Mouse (Mus musculus): ENCODE data around the gene Dnajc4.

DNA sequence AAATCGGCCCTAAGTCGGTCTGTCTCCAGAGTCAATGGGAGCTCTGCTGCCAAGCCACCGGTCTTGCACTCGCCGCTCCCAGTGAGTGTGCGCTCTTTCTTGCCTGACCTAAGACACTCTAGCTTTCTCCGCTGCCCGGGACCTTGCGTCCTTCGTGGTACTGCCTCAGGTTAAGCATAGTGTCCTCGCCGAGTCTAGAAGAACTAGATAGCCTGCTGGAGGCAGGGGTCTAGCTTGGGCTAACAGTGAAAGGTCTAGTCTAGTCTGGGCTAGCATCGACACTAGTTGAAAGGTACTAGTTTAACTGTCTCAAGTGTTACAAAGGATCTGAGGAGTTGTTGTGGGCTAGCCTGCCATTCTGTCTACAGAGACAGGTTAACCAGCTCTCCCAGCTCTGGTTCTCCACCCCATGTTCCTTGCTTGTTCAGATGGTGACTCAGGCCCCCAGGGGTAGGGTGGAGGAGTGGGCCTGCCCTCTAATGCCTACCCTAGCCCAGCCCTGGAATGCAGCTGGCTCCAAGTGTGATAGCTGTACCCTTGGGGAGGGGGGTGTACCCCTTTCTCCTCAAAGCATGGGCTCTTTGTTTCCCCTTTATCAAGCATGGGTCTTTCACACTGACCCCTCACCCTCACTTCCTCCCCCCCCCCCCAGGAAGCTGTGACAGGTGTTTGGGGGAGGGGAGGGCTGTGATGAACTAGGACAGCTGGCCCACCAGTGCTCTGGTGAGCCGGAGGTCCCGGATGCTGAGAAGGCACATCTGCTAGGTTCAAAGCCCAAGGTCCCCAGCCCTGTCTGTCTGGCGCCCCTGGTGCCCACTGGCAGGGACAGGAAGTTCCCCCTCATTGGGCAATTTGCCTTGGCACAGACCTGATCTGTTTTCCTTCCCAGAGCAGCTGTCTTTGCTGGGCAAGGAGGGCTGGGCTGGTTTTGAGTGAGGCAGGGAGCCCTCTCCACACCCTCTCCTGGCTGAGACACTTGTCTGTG is 16.5 kb downstream of the Dnajc4 start, which contains the start of gene Plcb3:
- TF ChIP-seq GATA1 (IDR thresholded peaks at IDR 0.05; ENCODE audit: borderline replicate concordance, low read length) (no peak), FLI1 (IDR thresholded peaks at IDR 0.05; ENCODE audit: low read length) (no peak)

Data from megakaryocyte, embryonic 14.5 days (primary cell).